Mouse (Mus musculus) forebrain, embryonic 11.5 days (tissue): ENCODE measurements at regions not wholly inside any gene's neighbourhood (a gene's known extent, or its start where the extent isn't known, plus 50 kb on each side); places are given as distances from the start of the nearest gene placed in this dataset.
A peak's percentile ranks its signal among the peaks of the same experiment; 100 is the strongest.
"Not testable (repeated sequence)": the region's sequence is repeated elsewhere in the genome, so short reads cannot be mapped to it uniquely, and the experiment has no call there.

Source experiments
- ATAC-seq: fragments of 200-750 bp; cut with Nextera tagmentation; replicated peaks from 2 replicates; pipeline ENCODE4 v1.8.0; 2017; ENCODE audit warnings: moderate TSS enrichment; ENCODE audit not compliant: low FRiP score
- DNase-seq: peaks from one replicate; pipeline ENCODE4 v3.0.0-alpha.2; 2017; ENCODE audit warnings: low spot score
- H3K27ac ChIP-seq: fragments of 300-500 bp; sonication (generic); 2 replicates; pipeline ENCODE4 v1.5.1; 2014; ENCODE audit warnings: low read depth, low read length
- H3K27me3 ChIP-seq: fragments of 300-500 bp; sonication (generic); 2 replicates; pipeline ENCODE4 v1.6.1; 2014; ENCODE audit warnings: mild to moderate bottlenecking, low read length, mixed read lengths; ENCODE audit not compliant: control insufficient read depth, insufficient read depth
- H3K36me3 ChIP-seq: fragments of 300-500 bp; sonication (generic); 2 replicates; pipeline ENCODE4 v1.6.1; 2014; ENCODE audit warnings: mild to moderate bottlenecking, low read length, moderate library complexity, mixed read lengths; ENCODE audit not compliant: control insufficient read depth, insufficient read depth
- H3K4me1 ChIP-seq: fragments of 300-500 bp; sonication (generic); replicated peaks from 2 replicates; pipeline ENCODE4 v1.6.1; 2014; ENCODE audit warnings: low read length, mixed read lengths; ENCODE audit not compliant: control insufficient read depth, insufficient read depth
- H3K4me2 ChIP-seq: fragments of 300-500 bp; sonication (generic); 2 replicates; pipeline ENCODE4 v1.6.1; 2014; ENCODE audit warnings: low read depth, mild to moderate bottlenecking, low read length, moderate library complexity, mixed read lengths; ENCODE audit not compliant: severe bottlenecking
- H3K4me3 ChIP-seq: fragments of 300-500 bp; sonication (generic); 2 replicates; pipeline ENCODE4 v1.5.1; 2014; ENCODE audit warnings: low read depth, low read length
- H3K9ac ChIP-seq: fragments of 300-500 bp; sonication (generic); 2 replicates; pipeline ENCODE4 v1.6.1; 2014; ENCODE audit warnings: low read length
- H3K9me3 ChIP-seq: fragments of 300-500 bp; sonication (generic); 2 replicates; pipeline ENCODE4 v1.6.1; 2016; ENCODE audit warnings: low read length, mixed read lengths; ENCODE audit not compliant: control insufficient read depth
- WGBS: fragments of 180-500 bp; shearing (Covaris S2); extraction: QIAGEN DNeasy Blood & Tissue Kit; methylation state at CpG from one replicate; pipeline ENCODE4 v1.1.7; 2014; 5-methylcytosine and 5-hydroxymethylcytosine counted together

GRCm38 (mm10) chr12:8090279-8090626, 112.8 kb downstream of the Apob start:
- Histone ChIP-seq H3K4me3 (no peak overlapping the region), H3K9ac (no peak overlapping the region), H3K9me3 (no peaks in the 10 kb centered on the region), H3K27ac (no peak overlapping the region), H3K36me3 (no peaks in the 10 kb centered on the region), H3K4me2 (no peak overlapping the region), H3K4me1 (no peaks in the 10 kb centered on the region; the same call in 1 of the 2 replicates), H3K27me3 (no peaks in the 10 kb centered on the region)
- WGBS: 81% methylated on average over 2 of the region's 2 CpGs
- ATAC-seq (no peak), DNase-seq (no peak)

GRCm38 (mm10) chr12:8093437-8093836, 114.5 kb upstream of the Ldah start:
- WGBS: 92% methylated on average over 1 of the region's 1 CpGs
- Histone ChIP-seq H3K27ac (no peak overlapping the region), H3K4me2 (no peak overlapping the region), H3K9ac (no peak overlapping the region), H3K4me1 (no peaks in the 10 kb centered on the region; the same call in 1 of the 2 replicates), H3K4me3 (no peak overlapping the region), H3K9me3 (no peaks in the 10 kb centered on the region), H3K36me3 (no peaks in the 10 kb centered on the region), H3K27me3 (no peaks in the 10 kb centered on the region)
- ATAC-seq (no peak), DNase-seq (no peak)

GRCm38 (mm10) chr12:8095946-8096345, 112.0 kb upstream of the Ldah start:
- no peak overlapping the region for H3K27ac ChIP-seq
- H3K27me3 ChIP-seq: no peaks in the 10 kb centered on the region
- H3K36me3 ChIP-seq: no peaks in the 10 kb centered on the region
- ATAC-seq (no peak), DNase-seq (no peak)
- no peaks in the 10 kb centered on the region for H3K9me3 ChIP-seq
- 64% methylated on average over 2 of the region's 2 CpGs for WGBS
- H3K4me3 ChIP-seq: no peak overlapping the region
- H3K4me2 ChIP-seq: no peak overlapping the region
- no peak overlapping the region for H3K9ac ChIP-seq
- H3K4me1 ChIP-seq: no peaks in the 10 kb centered on the region

GRCm38 (mm10) chr12:8098395-8098794, 109.5 kb upstream of the Ldah start:
- H3K4me2 ChIP-seq, H3K4me1 ChIP-seq, H3K27ac ChIP-seq, H3K4me3 ChIP-seq, ATAC-seq, H3K9ac ChIP-seq, H3K27me3 ChIP-seq, DNase-seq, H3K9me3 ChIP-seq, H3K36me3 ChIP-seq: not testable (repeated sequence)
- WGBS: 79% methylated on average over 2 of the region's 2 CpGs

GRCm38 (mm10) chr12:8099114-8099513, 108.8 kb upstream of the Ldah start:
- WGBS: 91% methylated on average over 2 of the region's 2 CpGs
- ATAC-seq (no peak), DNase-seq (no peak)
- Histone ChIP-seq H3K4me3 (no peak overlapping the region), H3K4me1 (no peaks in the 10 kb centered on the region), H3K9ac (no peak overlapping the region), H3K9me3 (no peaks in the 10 kb centered on the region), H3K4me2 (no peak overlapping the region), H3K36me3 (no peaks in the 10 kb centered on the region), H3K27me3 (no peaks in the 10 kb centered on the region), H3K27ac (no peak overlapping the region)

- Histone ChIP-seq H3K9ac (no peak overlapping the region), H3K36me3 (no peaks in the 10 kb centered on the region), H3K27ac (no peak overlapping the region), H3K4me1 (no peaks in the 10 kb centered on the region), H3K27me3 (no peaks in the 10 kb centered on the region), H3K4me3 (no peak overlapping the region), H3K9me3 (no peaks in the 10 kb centered on the region), H3K4me2 (no peak overlapping the region)
- ATAC-seq (no peak), DNase-seq (peak; percentile 57)
- 43% methylated on average over 2 of the region's 2 CpGs for WGBS
These were observed 108.1 kb upstream of the Ldah start for GRCm38 (mm10) chr12:8099821-8100220.

- Histone ChIP-seq H3K27me3 (no peaks in the 10 kb centered on the region), H3K4me2 (no peak overlapping the region), H3K36me3 (no peaks in the 10 kb centered on the region), H3K27ac (no peak overlapping the region), H3K9ac (no peak overlapping the region), H3K9me3 (no peaks in the 10 kb centered on the region), H3K4me3 (no peak overlapping the region), H3K4me1 (no peaks in the 10 kb centered on the region)
- 84% methylated on average over 8 of the region's 8 CpGs for WGBS
- DNase-seq: no peak
- ATAC-seq: no peak
These were observed 106.1 kb upstream of the Ldah start for GRCm38 (mm10) chr12:8101837-8102236.

GRCm38 (mm10) chr12:8103259-8103658, 104.6 kb upstream of the Ldah start:
- H3K27me3 ChIP-seq: no peaks in the 10 kb centered on the region
- DNase-seq (no peak), ATAC-seq (no peak)
- H3K9me3 ChIP-seq: no peaks in the 10 kb centered on the region
- H3K9ac ChIP-seq: no peak overlapping the region
- 87% methylated on average over 9 of the region's 9 CpGs for WGBS
- no peaks in the 10 kb centered on the region for H3K36me3 ChIP-seq
- no peaks in the 10 kb centered on the region for H3K4me1 ChIP-seq
- no peak overlapping the region for H3K4me2 ChIP-seq
- H3K4me3 ChIP-seq: no peak overlapping the region
- no peak overlapping the region for H3K27ac ChIP-seq

- H3K4me1 ChIP-seq: no peaks in the 10 kb centered on the region
- no peak overlapping the region for H3K4me2 ChIP-seq
- ATAC-seq (no peak), DNase-seq (no peak)
- WGBS: 90% methylated on average over 4 of the region's 4 CpGs
- H3K4me3 ChIP-seq: no peak overlapping the region
- no peak overlapping the region for H3K27ac ChIP-seq
- no peak overlapping the region for H3K9ac ChIP-seq
- no peaks in the 10 kb centered on the region for H3K27me3 ChIP-seq
- no peaks in the 10 kb centered on the region for H3K36me3 ChIP-seq
- H3K9me3 ChIP-seq: no peaks in the 10 kb centered on the region
These were observed 100.8 kb upstream of the Ldah start for GRCm38 (mm10) chr12:8107137-8107536.
